Mouse (Mus musculus) thymus, adult 2 months (tissue): ENCODE data around the gene Tfb1m.

ENCODE experiments used
- CTCF ChIP-seq: fragments of 200-500 bp; IDR thresholded peaks from 2 replicates; pipeline ENCODE4 v1.5.1; 2012; ENCODE audit warnings: mild to moderate bottlenecking, control low read depth, low read length, moderate library complexity, borderline replicate concordance; ENCODE audit not compliant: control insufficient read depth, poor library complexity, insufficient read depth; ENCODE audit errors: extremely low read depth
- POLR2A ChIP-seq: fragments of 200-500 bp; IDR thresholded peaks from 2 replicates; pipeline ENCODE4 v1.6.1; 2012; ENCODE audit warnings: mild to moderate bottlenecking, low read length, control low read depth, moderate library complexity; ENCODE audit not compliant: control insufficient read depth, poor library complexity, insufficient read depth; ENCODE audit errors: extremely low read depth

DNA sequence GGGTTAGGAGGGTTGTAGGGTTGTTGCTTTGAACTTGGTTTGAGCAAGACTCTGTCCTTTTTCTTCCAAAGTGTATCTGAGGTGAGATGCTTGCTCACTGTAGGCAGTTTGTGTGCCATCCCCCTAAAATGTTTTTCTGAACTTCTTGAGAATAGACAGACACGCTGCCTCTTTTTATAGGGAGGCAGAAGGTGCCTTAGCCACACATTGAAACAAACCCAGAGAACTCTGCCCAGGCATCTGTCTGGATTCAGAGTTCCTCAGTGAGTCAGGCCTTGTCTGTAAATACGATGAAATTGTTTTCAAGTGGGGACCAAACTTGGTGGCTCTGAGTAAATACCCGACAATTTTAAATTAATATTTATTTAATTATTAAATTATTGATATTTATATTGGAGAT is 59.0 kb downstream of the Tfb1m start:
- TF ChIP-seq CTCF, result no peak
- TF ChIP-seq POLR2A, result no peak
